In the genomic region with DNA sequence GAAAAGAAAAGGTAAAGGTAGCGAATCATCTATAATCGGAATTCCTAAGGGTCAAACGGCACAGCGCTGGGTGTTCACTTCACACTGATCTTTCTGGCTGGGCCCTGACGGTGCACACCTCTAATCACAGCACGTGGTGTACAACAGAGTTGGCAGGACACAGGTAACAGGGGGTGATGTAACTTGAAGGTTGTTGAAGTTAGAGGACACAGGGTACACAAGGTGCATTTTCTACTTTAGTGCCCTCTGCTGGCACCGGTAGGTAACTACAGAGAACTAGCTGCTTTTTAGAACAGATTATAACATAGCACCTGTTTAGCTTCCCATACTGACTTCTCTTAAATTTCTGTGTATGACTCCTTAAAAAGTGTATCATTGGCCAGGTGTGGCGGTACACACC, we compare ENCODE assay signal across 7 mouse cellular contexts. TPM values are rescaled to one million over a fixed set of nuclear protein-coding genes. Genes with fewer than 3 reads are reported as not detected.
DNase-seq lines count a peak whose midpoint lies in the region; ATAC-seq and TF ChIP-seq lines count a peak whose summit lies in the region.

No protein-coding gene starts in this region.

- H3K4me3 ChIP-seq in hindbrain, postnatal 0 days (ENCODE audit: low read length), result no peak overlapping the region
- H3K4me3 ChIP-seq in hindbrain, embryonic 14.5 days (replicated peaks; ENCODE audit: low read length), result no peak overlapping the region
- H3K4me3 ChIP-seq in ES-E14 (ENCODE audit: insufficient read depth in 1 of 2, low read depth in 1 of 2, low read length in 2 of 2, poor library complexity in 1 of 2, severe bottlenecking in 1 of 2), result no peak overlapping the region
- H3K4me3 ChIP-seq in lung, adult 2 months (replicated peaks; ENCODE audit: extremely low read depth, low read depth, low read length), result no peak overlapping the region

- no peaks in the 10 kb centered on the region for H3K4me1 ChIP-seq in hindbrain, postnatal 0 days (ENCODE audit: insufficient read depth, low read length)
- no peaks in the 10 kb centered on the region for H3K4me1 ChIP-seq in hindbrain, embryonic 14.5 days (replicated peaks; ENCODE audit: control insufficient read depth, insufficient read depth, low read length)
- H3K4me1 ChIP-seq in ES-E14 (ENCODE audit: control insufficient read depth in 2 of 2, insufficient read depth in 2 of 2, low read length in 2 of 2, poor library complexity in 1 of 2), result no peaks in the 10 kb centered on the region
- H3K4me1 ChIP-seq in lung, adult 2 months (ENCODE audit: control insufficient read depth, insufficient read depth, low read length), result no peaks in the 10 kb centered on the region

- no peak overlapping the region for H3K9ac ChIP-seq in hindbrain, postnatal 0 days (replicated peaks; ENCODE audit: low read length)
- no peak overlapping the region for H3K9ac ChIP-seq in hindbrain, embryonic 14.5 days
- H3K9ac ChIP-seq in ES-E14 (ENCODE audit: insufficient read depth, low read depth, low read length, poor library complexity, severe bottlenecking), result no peak overlapping the region

- 86% methylated on average over 8 of the region's 8 CpGs for WGBS in hindbrain, postnatal 0 days
- 86% methylated on average over 8 of the region's 8 CpGs for WGBS in hindbrain, embryonic 14.5 days
- 81% methylated on average over 8 of the region's 8 CpGs for WGBS in lung, adult 2 months

- H3K27me3 ChIP-seq in hindbrain, postnatal 0 days (ENCODE audit: insufficient read depth, low read length), result no peaks in the 10 kb centered on the region
- no peaks in the 10 kb centered on the region for H3K27me3 ChIP-seq in hindbrain, embryonic 14.5 days (ENCODE audit: control insufficient read depth, insufficient read depth, low read length)

- peak; percentile 33 for DNase-seq in hindbrain, postnatal 0 days (ENCODE audit: low spot score)
- DNase-seq in hindbrain, embryonic 14.5 days (ENCODE audit: low spot score), result no peak
- peak; percentile 48 for DNase-seq in ES-E14 (ENCODE audit: low read depth, low spot score)
- DNase-seq in lung, adult 2 months, result peak; percentile 17
- DNase-seq in thymus, postnatal 36 days, result peak; percentile 10 to 23
- no peak for DNase-seq in right cerebral cortex, adult 18-20 months

- ATAC-seq in hindbrain, postnatal 0 days, result no peak; the same call in 1 of the 2 replicates
- no peak for ATAC-seq in hindbrain, embryonic 14.5 days (ENCODE audit: low FRiP score)
- 0 out of 2 replicates have a peak, but pooled peaks have one; percentile 39 for ATAC-seq in common myeloid progenitor, adult 5-6 weeks (replicated peaks; ENCODE audit: low read depth, poor library complexity, severe bottlenecking)

- no peak for TF ChIP-seq POLR2A in lung, adult 2 months (IDR thresholded peaks at IDR 0.05; ENCODE audit: borderline replicate concordance, extremely low read depth, low read depth, low read length)

- no peaks in the 10 kb centered on the region for H3K9me3 ChIP-seq in hindbrain, postnatal 0 days (ENCODE audit: low read length)
- H3K9me3 ChIP-seq in hindbrain, embryonic 14.5 days (ENCODE audit: control insufficient read depth, low read length), result no peaks in the 10 kb centered on the region
- H3K9me3 ChIP-seq in ES-E14 (ENCODE audit: control insufficient read depth, insufficient read depth, low read depth, low read length), result no peaks in the 10 kb centered on the region; the same call in 1 of the 2 replicates

- in situ Hi-C loops in ES-E14 (cut with MboI; ENCODE audit: low sequenced_read_pairs in 2 of 2, unreplicated experiment in 2 of 2), result no loop called here

- peak; percentile 66 for TF ChIP-seq CTCF in hindbrain, postnatal 0 days (IDR thresholded peaks at IDR 0.05; ENCODE audit: low read depth)
- TF ChIP-seq CTCF in lung, adult 2 months (IDR thresholded peaks at IDR 0.05; ENCODE audit: insufficient read depth, low read length), result no peak

- no peak overlapping the region for H3K4me2 ChIP-seq in hindbrain, postnatal 0 days (ENCODE audit: low read depth, low read length)
- H3K4me2 ChIP-seq in hindbrain, embryonic 14.5 days (replicated peaks), result no peak overlapping the region

- peaks cover 30% of the 10 kb centered on the region for H3K36me3 ChIP-seq in hindbrain, postnatal 0 days (ENCODE audit: insufficient read depth, low read length)
- peaks cover 55% of the 10 kb centered on the region for H3K36me3 ChIP-seq in hindbrain, embryonic 14.5 days (replicated peaks; ENCODE audit: control insufficient read depth, insufficient read depth)
- H3K36me3 ChIP-seq in ES-E14 (ENCODE audit: control insufficient read depth, insufficient read depth, low read length, poor library complexity, severe bottlenecking), result peaks cover 17% of the 10 kb centered on the region

- H3K27ac ChIP-seq in hindbrain, postnatal 0 days, result no peak overlapping the region
- H3K27ac ChIP-seq in hindbrain, embryonic 14.5 days, result no peak overlapping the region
- H3K27ac ChIP-seq in ES-E14 (ENCODE audit: insufficient read depth, low read depth, low read length, poor library complexity, severe bottlenecking), result no peak overlapping the region

TF ChIP-seq in ES-E14, 5 proteins besides CTCF, POLR2A, EP300 and RAD21:
- TF ChIP-seq ZC3H11A (IDR thresholded peaks at IDR 0.05; ENCODE audit: borderline replicate concordance, low read depth, low read length), result no peak
- no peak for TF ChIP-seq ZNF384 (IDR thresholded peaks at IDR 0.05; ENCODE audit: low read depth, low read length)
- TF ChIP-seq CHD2 (IDR thresholded peaks at IDR 0.05; ENCODE audit: low read depth, low read length), result no peak
- no peak for TF ChIP-seq MAFK (IDR thresholded peaks at IDR 0.05; ENCODE audit: insufficient read depth, low read depth, low read length)
- TF ChIP-seq HCFC1 (IDR thresholded peaks at IDR 0.05; ENCODE audit: borderline replicate concordance, insufficient read depth, low read length), result no peak
TF ChIP-seq in ES-E14: peak in this region for 0.

RNA-seq across cellular contexts. Expression of a gene that starts 7.8 kb away (rescaled TPM):
- 29.8 and 38.6 TPM in 2 replicates for total RNA-seq in hindbrain, postnatal 0 days (2014; rRNA removed)
- polyA plus RNA-seq in hindbrain, postnatal 0 days (2015; fragmentation: Nextera tagmentation; extraction: Ambion mirVana), result 37.3 and 38.4 TPM in 2 replicates
- 51.1 and 52.5 TPM in 2 replicates for polyA plus RNA-seq in hindbrain, embryonic 14.5 days (2014; fragmentation: Nextera tagmentation; extraction: Ambion mirVana)
- 35.1 and 53.5 TPM in 2 replicates for total RNA-seq in ES-E14 (2012; rRNA removed)
- 60.3 and 73.0 TPM in 2 replicates for total RNA-seq in common myeloid progenitor, adult 5-6 weeks (2017)
- 10.8 and 14.4 TPM in 2 replicates for polyA plus RNA-seq in lung, adult 2 months (2012; rRNA removed)

RNA-seq across cellular contexts. Expression of a gene that starts 7.8 kb away (rescaled TPM):
- 42.1 and 44.4 TPM in 2 replicates for total RNA-seq in hindbrain, postnatal 0 days (2014; rRNA removed)
- polyA plus RNA-seq in hindbrain, postnatal 0 days (2015; fragmentation: Nextera tagmentation; extraction: Ambion mirVana), result 25.9 and 28.8 TPM in 2 replicates
- 45.6 and 46.7 TPM in 2 replicates for polyA plus RNA-seq in hindbrain, embryonic 14.5 days (2014; fragmentation: Nextera tagmentation; extraction: Ambion mirVana)
- 18.0 and 19.6 TPM in 2 replicates for total RNA-seq in ES-E14 (2012; rRNA removed)
- total RNA-seq in common myeloid progenitor, adult 5-6 weeks (2017), result 21.5 and 28.5 TPM in 2 replicates
- polyA plus RNA-seq in lung, adult 2 months (2012; rRNA removed), result 21.0 and 24.6 TPM in 2 replicates

RNA-seq across cellular contexts. Expression of a gene that starts 45.7 kb away (rescaled TPM):
- 10.3 and 13.4 TPM in 2 replicates for total RNA-seq in hindbrain, postnatal 0 days (2014; rRNA removed)
- polyA plus RNA-seq in hindbrain, postnatal 0 days (2015; fragmentation: Nextera tagmentation; extraction: Ambion mirVana), result 11.2 and 12.0 TPM in 2 replicates
- polyA plus RNA-seq in hindbrain, embryonic 14.5 days (2014; fragmentation: Nextera tagmentation; extraction: Ambion mirVana), result 10.4 and 10.8 TPM in 2 replicates
- total RNA-seq in ES-E14 (2012; rRNA removed), result 9.4 and 13.7 TPM in 2 replicates
- total RNA-seq in common myeloid progenitor, adult 5-6 weeks (2017), result 8.2 and 10.1 TPM in 2 replicates
- polyA plus RNA-seq in lung, adult 2 months (2012; rRNA removed), result 15.1 and 20.8 TPM in 2 replicates

RNA-seq across cellular contexts. Expression of a gene that starts 48.6 kb away (rescaled TPM):
- total RNA-seq in hindbrain, postnatal 0 days (2014; rRNA removed), result 29.2 and 44.2 TPM in 2 replicates
- polyA plus RNA-seq in hindbrain, postnatal 0 days (2015; fragmentation: Nextera tagmentation; extraction: Ambion mirVana), result 111 and 114 TPM in 2 replicates
- 96.4 and 116 TPM in 2 replicates for polyA plus RNA-seq in hindbrain, embryonic 14.5 days (2014; fragmentation: Nextera tagmentation; extraction: Ambion mirVana)
- total RNA-seq in ES-E14 (2012; rRNA removed), result 54.4 and 72.4 TPM in 2 replicates
- total RNA-seq in common myeloid progenitor, adult 5-6 weeks (2017), result 329 and 390 TPM in 2 replicates
- 17.5 and 24.6 TPM in 2 replicates for polyA plus RNA-seq in lung, adult 2 months (2012; rRNA removed)

RNA-seq across cellular contexts. Expression of a gene that starts 53.3 kb away (rescaled TPM):
- 34.7 and 35.4 TPM in 2 replicates for total RNA-seq in hindbrain, postnatal 0 days (2014; rRNA removed)
- 68.1 and 72.3 TPM in 2 replicates for polyA plus RNA-seq in hindbrain, postnatal 0 days (2015; fragmentation: Nextera tagmentation; extraction: Ambion mirVana)
- polyA plus RNA-seq in hindbrain, embryonic 14.5 days (2014; fragmentation: Nextera tagmentation; extraction: Ambion mirVana), result 63.6 and 69.8 TPM in 2 replicates
- total RNA-seq in ES-E14 (2012; rRNA removed), result 95.4 and 96.3 TPM in 2 replicates
- total RNA-seq in common myeloid progenitor, adult 5-6 weeks (2017), result 38.8 and 43.9 TPM in 2 replicates
- polyA plus RNA-seq in lung, adult 2 months (2012; rRNA removed), result 29.9 and 32.3 TPM in 2 replicates

Comparison
In these comparisons a context has a peak if more than half of its experiments do, and no peak if none do; other contexts are left out.
1. DNase-seq: peak in hindbrain, postnatal 0 days (single experiment), ES-E14 (single experiment), lung, adult 2 months (single experiment) and thymus, postnatal 36 days (2 of 2); none in hindbrain, embryonic 14.5 days (single experiment) and right cerebral cortex, adult 18-20 months (single experiment).